Mouse (Mus musculus) stomach, embryonic 16.5 days (tissue): ENCODE data around the gene 1700069L16Rik. TPM values are rescaled to one million over a fixed set of nuclear protein-coding genes. Genes with fewer than 3 reads are reported as not detected.

Source experiments
- ATAC-seq: fragments of 200-750 bp; cut with Nextera tagmentation; 2 replicates; pipeline ENCODE4 v1.8.0; 2017; ENCODE audit warnings: moderate number of reproducible peaks, moderate TSS enrichment; ENCODE audit not compliant: insufficient read depth, low FRiP score
- H3K27ac ChIP-seq: fragments of 300-500 bp; sonication (generic); 2 replicates; pipeline ENCODE4 v1.5.1; 2014; ENCODE audit warnings: low read length
- H3K27me3 ChIP-seq: fragments of 300-500 bp; sonication (generic); 2 replicates; pipeline ENCODE4 v1.6.1; 2014; ENCODE audit warnings: low read length, control low read depth, mixed read lengths; ENCODE audit not compliant: control insufficient read depth, insufficient read depth
- H3K36me3 ChIP-seq: fragments of 300-500 bp; sonication (generic); 2 replicates; pipeline ENCODE4 v1.6.1; 2014; ENCODE audit warnings: low read length; ENCODE audit not compliant: control insufficient read depth, insufficient read depth
- H3K4me1 ChIP-seq: fragments of 300-500 bp; sonication (generic); 2 replicates; pipeline ENCODE4 v1.6.1; 2014; ENCODE audit warnings: low read length, control low read depth, mixed read lengths; ENCODE audit not compliant: control insufficient read depth, insufficient read depth
- H3K4me2 ChIP-seq: fragments of 300-500 bp; sonication (generic); 2 replicates; pipeline ENCODE4 v1.6.1; 2014; ENCODE audit warnings: low read depth, low read length, mixed read lengths
- H3K4me3 ChIP-seq: fragments of 300-500 bp; sonication (generic); replicated peaks from 2 replicates; pipeline ENCODE4 v1.5.1; 2014; ENCODE audit warnings: mild to moderate bottlenecking, low read length
- H3K9ac ChIP-seq: fragments of 300-500 bp; sonication (generic); 2 replicates; pipeline ENCODE4 v1.6.1; 2014; ENCODE audit warnings: low read length
- H3K9me3 ChIP-seq: fragments of 300-500 bp; sonication (generic); replicated peaks from 2 replicates; pipeline ENCODE4 v1.6.1; 2016; ENCODE audit warnings: low read length, control low read depth; ENCODE audit not compliant: control insufficient read depth
- WGBS: fragments of 180-500 bp; shearing (Covaris S2); extraction: QIAGEN DNeasy Blood & Tissue Kit; methylation state at CpG from one replicate; pipeline ENCODE4 v1.1.7; 2014; 5-methylcytosine and 5-hydroxymethylcytosine counted together
- polyA plus RNA-seq: library from polyadenylated mRNA; unstranded; fragments of >200 nt; fragmentation: Nextera tagmentation; extraction: Ambion mirVana; gene quantifications from 2 replicates; pipeline ENCODE4 v1.2.1, GENCODE M21; 2015

The 1700069L16Rik gene
- polyA plus RNA-seq, 1 experiment from 2014 or later, result not detected

DNA sequence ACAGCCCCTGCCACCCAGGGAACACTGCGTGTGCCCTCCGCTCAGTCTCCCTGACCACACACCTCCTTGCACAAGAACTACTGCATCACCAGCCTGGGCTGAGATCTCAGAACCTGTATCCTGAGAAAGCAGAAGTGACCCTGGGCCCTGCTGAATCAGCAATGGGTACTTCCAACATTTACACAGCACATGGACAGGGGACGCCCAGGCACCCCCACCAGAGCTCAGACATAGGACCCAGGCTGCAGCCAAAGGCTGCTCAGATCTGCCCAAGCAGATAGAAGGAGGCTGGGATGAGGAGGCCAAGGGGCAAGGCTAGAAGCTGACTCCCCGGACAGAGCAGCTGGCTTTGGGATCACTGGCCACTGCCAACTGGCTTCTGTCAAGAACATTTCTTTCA lies 80.1 kb downstream of the 1700069L16Rik start:
- ATAC-seq, result no peak
- H3K27ac ChIP-seq, result no peak overlapping the region
- H3K4me1 ChIP-seq, result 0 out of 2 replicates have a peak, but pooled peaks cover 6% of the 10 kb centered on the region
- WGBS, result 75% methylated on average over 4 of the region's 4 CpGs
- no peaks in the 10 kb centered on the region for H3K27me3 ChIP-seq
- no peaks in the 10 kb centered on the region for H3K9me3 ChIP-seq
- no peak overlapping the region for H3K9ac ChIP-seq
- H3K36me3 ChIP-seq, result no peaks in the 10 kb centered on the region
- H3K4me2 ChIP-seq, result no peak overlapping the region
- H3K4me3 ChIP-seq, result no peak overlapping the region

DNA sequence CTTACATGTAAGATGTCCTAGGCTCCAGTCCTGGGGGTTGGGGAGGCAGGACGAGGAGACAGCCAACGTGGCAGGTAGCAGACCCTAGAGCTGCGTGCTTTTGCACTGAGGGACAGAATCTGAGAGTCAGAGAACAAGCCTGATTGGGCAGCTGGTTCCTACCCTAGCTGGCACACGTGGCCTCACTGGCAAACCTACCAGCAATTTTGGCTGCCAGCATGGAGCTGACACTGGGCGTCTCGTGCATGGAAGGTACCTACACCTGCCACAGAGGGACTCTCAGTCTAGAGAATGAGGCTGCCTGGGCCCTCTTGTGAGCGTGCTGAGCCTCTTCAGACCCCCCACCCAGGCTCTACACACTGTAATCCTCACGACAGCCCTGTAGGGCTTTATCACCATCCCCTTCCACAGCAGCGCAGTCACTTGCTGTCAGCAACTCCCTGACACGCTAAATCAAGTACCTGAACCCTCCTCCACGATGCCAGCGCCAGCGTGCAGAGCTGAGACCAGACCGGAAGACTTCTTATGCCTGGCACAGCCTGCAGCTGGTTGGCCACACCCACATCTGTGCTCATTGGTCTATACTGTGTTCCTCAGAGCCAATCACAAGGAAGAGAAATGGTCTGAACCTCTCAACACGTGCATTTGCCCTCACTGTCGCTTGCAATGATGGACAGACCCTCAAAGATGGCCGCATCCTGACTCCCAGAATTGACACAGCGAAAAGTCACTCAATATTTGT lies 81.3 kb downstream of the 1700069L16Rik start:
- peak; percentile 52; the same call in 1 of the 2 replicates for ATAC-seq
- no peaks in the 10 kb centered on the region for H3K9me3 ChIP-seq
- no peaks in the 10 kb centered on the region for H3K4me1 ChIP-seq
- H3K4me3 ChIP-seq, result no peak overlapping the region
- no peaks in the 10 kb centered on the region for H3K36me3 ChIP-seq
- no peaks in the 10 kb centered on the region for H3K27me3 ChIP-seq
- 53% methylated on average over 18 of the region's 18 CpGs for WGBS
- H3K4me2 ChIP-seq, result no peak overlapping the region
- no peak overlapping the region for H3K27ac ChIP-seq
- H3K9ac ChIP-seq, result no peak overlapping the region

Other genes starting within 250 kb of the 1700069L16Rik start
- 6.2 and 6.4 TPM in 2 replicates for gene Wscd2, start 234.4 kb downstream of the 1700069L16Rik start, polyA plus RNA-seq
- 3.4 and 4.2 TPM in 2 replicates for gene Cmklr1, start 74.3 kb downstream of the 1700069L16Rik start, polyA plus RNA-seq
- 7.0 and 9.1 TPM in 2 replicates for gene Ficd, start 11.0 kb upstream of the 1700069L16Rik start, polyA plus RNA-seq
- 30.8 and 35.0 TPM in 2 replicates for gene Sart3, start 47.7 kb upstream of the 1700069L16Rik start, polyA plus RNA-seq
- 97.0 and 112 TPM in 2 replicates for gene Iscu, start 48.0 kb upstream of the 1700069L16Rik start, polyA plus RNA-seq
- gene Tmem119, start 75.7 kb upstream of the 1700069L16Rik start, polyA plus RNA-seq, result 71.4 and 73.0 TPM in 2 replicates
- 7.3 and 9.1 TPM in 2 replicates for gene Selplg, start 107.9 kb upstream of the 1700069L16Rik start, polyA plus RNA-seq
- 145 and 159 TPM in 2 replicates for gene Coro1c, start 184.0 kb upstream of the 1700069L16Rik start, polyA plus RNA-seq